Mouse (Mus musculus) cerebellum, postnatal 25 days (tissue): Measurements from ENCODE around the gene Lrriq4.
"Not testable (repeated sequence)": the region's sequence is repeated elsewhere in the genome, so short reads cannot be mapped to it uniquely, and the experiment has no call there.

Experiments
- DNase-seq, 2 experiments: peaks; one replicate each; pipeline ENCODE4 v3.0.0; 2021; ENCODE audit warnings: mixed read lengths in 2 of 2

Lrriq4 gene

GRCm38 (mm10) chr3:30687216-30687615, 42.9 kb downstream of the Lrriq4 start:
- no peak for DNase-seq

GRCm38 (mm10) chr3:30690976-30691375, 46.7 kb downstream of the Lrriq4 start:
- no peak for DNase-seq

- DNase-seq, result no peak
Measured at GRCm38 (mm10) chr3:30695661-30696060, 51.4 kb downstream of the Lrriq4 start.

- DNase-seq, result peak; percentile 67 to 78
Measured at GRCm38 (mm10) chr3:30696346-30696745, 52.0 kb downstream of the Lrriq4 start.

- DNase-seq, result no peak
Measured at GRCm38 (mm10) chr3:30697891-30698290, 53.6 kb downstream of the Lrriq4 start.

- not testable (repeated sequence) for DNase-seq
Measured at GRCm38 (mm10) chr3:30699711-30700505, 55.6 kb downstream of the Lrriq4 start, which contains the start of gene Lrrc31. TSS of gene Lrrc31 (minus strand) at chr3:30699843.

- no peak for DNase-seq
Measured at GRCm38 (mm10) chr3:30705977-30706376, 61.7 kb downstream of the Lrriq4 start.

- no peak for DNase-seq
Measured at GRCm38 (mm10) chr3:30706614-30707276, 62.4 kb downstream of the Lrriq4 start.

GRCm38 (mm10) chr3:30710191-30710590, 65.9 kb downstream of the Lrriq4 start:
- no peak for DNase-seq

GRCm38 (mm10) chr3:30713334-30713733, 69.0 kb downstream of the Lrriq4 start:
- no peak for DNase-seq

GRCm38 (mm10) chr3:30718649-30719048, 74.3 kb downstream of the Lrriq4 start:
- no peak for DNase-seq
